Mouse (Mus musculus): ENCODE measurements around the gene Eps15. TPM values are rescaled to one million over a fixed set of nuclear protein-coding genes. Genes with fewer than 3 reads are reported as not detected.

Gene Eps15
- polyA plus RNA-seq, 1 experiment from 2014 or later, result 41.8 TPM

GRCm38 (mm10) chr4:109430854-109431253 lies 150.8 kb downstream of the Eps15 start:
- ATAC-seq (ENCODE audit: insufficient read depth, low FRiP score), result peak; percentile 87
- no peaks in the 10 kb centered on the region for H3K27me3 ChIP-seq (ENCODE audit: control insufficient read depth, insufficient read depth, low read length)

GRCm38 (mm10) chr4:109432668-109433375 lies 152.8 kb downstream of the Eps15 start:
- H3K4me2 ChIP-seq (ENCODE audit: low read depth, low read length), result no peak overlapping the region
- no peaks in the 10 kb centered on the region for H3K27me3 ChIP-seq (ENCODE audit: control insufficient read depth, insufficient read depth, low read length)
- 62% methylated on average over 16 of the region's 16 CpGs for WGBS
- peak; percentile 9; the same call in 1 of the 2 replicates for ATAC-seq (ENCODE audit: insufficient read depth, low FRiP score)
- H3K4me1 ChIP-seq (ENCODE audit: control insufficient read depth, insufficient read depth, low read length), result no peaks in the 10 kb centered on the region
- H3K36me3 ChIP-seq (ENCODE audit: control insufficient read depth, insufficient read depth, low read length), result no peaks in the 10 kb centered on the region
- no peak overlapping the region for H3K9ac ChIP-seq (ENCODE audit: low read length)
- no peak overlapping the region for H3K27ac ChIP-seq (ENCODE audit: low read length)
- H3K9me3 ChIP-seq (replicated peaks; ENCODE audit: control insufficient read depth, low read length), result no peaks in the 10 kb centered on the region
- H3K4me3 ChIP-seq (replicated peaks; ENCODE audit: low read length), result no peak overlapping the region

More at GRCm38 (mm10) chr4:109430854-109431253, 150.8 kb downstream of the Eps15 start:
- Histone ChIP-seq H3K4me2 (ENCODE audit: low read depth, low read length) (no peak overlapping the region), H3K9me3 (replicated peaks; ENCODE audit: control insufficient read depth, low read length) (no peaks in the 10 kb centered on the region), H3K9ac (ENCODE audit: low read length) (no peak overlapping the region), H3K36me3 (ENCODE audit: control insufficient read depth, insufficient read depth, low read length) (no peaks in the 10 kb centered on the region), H3K27ac (ENCODE audit: low read length) (no peak overlapping the region), H3K4me3 (replicated peaks; ENCODE audit: low read length) (no peak overlapping the region), H3K4me1 (ENCODE audit: control insufficient read depth, insufficient read depth, low read length) (no peaks in the 10 kb centered on the region)
- 49% methylated on average over 13 of the region's 13 CpGs for WGBS

- no peak for ATAC-seq (ENCODE audit: insufficient read depth, low FRiP score)
- no peak overlapping the region for H3K27ac ChIP-seq (ENCODE audit: low read length)
- H3K4me3 ChIP-seq (replicated peaks; ENCODE audit: low read length), result no peak overlapping the region
- no peaks in the 10 kb centered on the region for H3K36me3 ChIP-seq (ENCODE audit: control insufficient read depth, insufficient read depth, low read length)
- no peak overlapping the region for H3K4me2 ChIP-seq (ENCODE audit: low read depth, low read length)
- no peaks in the 10 kb centered on the region for H3K4me1 ChIP-seq (ENCODE audit: control insufficient read depth, insufficient read depth, low read length)
- no peaks in the 10 kb centered on the region for H3K9me3 ChIP-seq (replicated peaks; ENCODE audit: control insufficient read depth, low read length)
- H3K27me3 ChIP-seq (ENCODE audit: control insufficient read depth, insufficient read depth, low read length), result no peaks in the 10 kb centered on the region
- WGBS, result 66% methylated on average over 6 of the region's 6 CpGs
- no peak overlapping the region for H3K9ac ChIP-seq (ENCODE audit: low read length)
These were observed 153.6 kb downstream of the Eps15 start for GRCm38 (mm10) chr4:109433641-109434040.

GRCm38 (mm10) chr4:109434256-109434655 lies 154.2 kb downstream of the Eps15 start:
- no peak overlapping the region for H3K4me3 ChIP-seq (replicated peaks; ENCODE audit: low read length)
- no peaks in the 10 kb centered on the region for H3K9me3 ChIP-seq (replicated peaks; ENCODE audit: control insufficient read depth, low read length)
- 93% methylated on average over 1 of the region's 1 CpGs for WGBS
- no peaks in the 10 kb centered on the region for H3K36me3 ChIP-seq (ENCODE audit: control insufficient read depth, insufficient read depth, low read length)
- no peak for ATAC-seq (ENCODE audit: insufficient read depth, low FRiP score)
- no peak overlapping the region for H3K9ac ChIP-seq (ENCODE audit: low read length)
- H3K4me2 ChIP-seq (ENCODE audit: low read depth, low read length), result no peak overlapping the region
- H3K27me3 ChIP-seq (ENCODE audit: control insufficient read depth, insufficient read depth, low read length), result no peaks in the 10 kb centered on the region
- H3K27ac ChIP-seq (ENCODE audit: low read length), result no peak overlapping the region
- H3K4me1 ChIP-seq (ENCODE audit: control insufficient read depth, insufficient read depth, low read length), result no peaks in the 10 kb centered on the region

Other genes with a start within 250 kb of the Eps15 start
- 63.0 and 65.8 TPM in 2 replicates for gene Osbpl9, start 78.0 kb upstream of the Eps15 start, polyA plus RNA-seq (2015; fragmentation: Nextera tagmentation; extraction: Ambion mirVana)
- 0.37 TPM in 2 replicates for gene Calr4, start 45.8 kb upstream of the Eps15 start, polyA plus RNA-seq (2015; fragmentation: Nextera tagmentation; extraction: Ambion mirVana)
- gene Ttc39a, start 126.4 kb downstream of the Eps15 start, polyA plus RNA-seq (2015; fragmentation: Nextera tagmentation; extraction: Ambion mirVana), result 21.2 and 25.6 TPM in 2 replicates
- gene Rnf11, start 204.5 kb downstream of the Eps15 start, polyA plus RNA-seq (2015; fragmentation: Nextera tagmentation; extraction: Ambion mirVana), result 23.4 and 23.6 TPM in 2 replicates